Mouse (Mus musculus) kidney, postnatal 14 days (tissue): ENCODE measurements around the gene Gabarapl2.

Experiments
- DNase-seq: peaks from one replicate; pipeline ENCODE4 v3.0.0; 2022; ENCODE audit warnings: mixed read lengths

Gabarapl2 gene

DNA sequence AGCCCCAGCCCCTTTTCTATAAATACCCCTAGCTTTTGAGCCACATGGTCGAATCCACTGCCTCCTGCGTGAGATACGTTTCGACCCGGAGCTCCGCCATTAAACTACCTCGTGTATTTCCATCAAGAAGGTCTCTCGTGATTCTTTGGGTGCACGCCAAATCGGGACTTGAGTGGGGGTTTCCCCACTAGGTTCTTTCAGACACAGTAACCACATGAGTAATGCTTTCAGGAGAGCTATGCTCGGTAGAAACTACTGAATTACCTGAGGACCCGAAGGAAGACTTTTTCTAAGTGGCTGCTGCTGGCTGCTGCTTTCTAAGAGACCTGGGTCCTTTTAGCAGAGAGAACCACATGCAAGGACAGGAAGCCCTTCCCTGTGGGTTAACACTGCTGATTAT is 33.6 kb downstream of the Gabarapl2 start:
- no peak for DNase-seq

DNA sequence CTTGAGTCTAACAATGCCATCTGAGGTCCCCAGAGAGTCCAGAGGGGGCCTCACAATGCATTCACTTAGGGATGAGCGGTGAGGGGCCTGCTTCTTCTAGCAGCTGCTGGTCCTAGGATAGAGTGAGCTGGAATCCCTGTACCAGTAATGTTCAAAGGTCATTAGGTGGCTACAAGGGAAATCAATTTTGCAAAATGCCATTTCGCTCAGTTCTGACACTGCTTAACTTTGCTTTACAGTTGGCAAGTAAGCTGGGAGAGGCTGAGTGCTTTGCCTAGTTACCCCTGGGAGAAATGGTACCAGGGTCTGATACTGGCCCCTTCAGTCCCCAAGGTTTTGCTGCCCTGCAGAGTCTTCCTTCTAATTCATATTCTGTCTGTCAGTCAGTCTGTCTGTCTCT is 35.2 kb downstream of the Gabarapl2 start:
- DNase-seq = no peak

DNA sequence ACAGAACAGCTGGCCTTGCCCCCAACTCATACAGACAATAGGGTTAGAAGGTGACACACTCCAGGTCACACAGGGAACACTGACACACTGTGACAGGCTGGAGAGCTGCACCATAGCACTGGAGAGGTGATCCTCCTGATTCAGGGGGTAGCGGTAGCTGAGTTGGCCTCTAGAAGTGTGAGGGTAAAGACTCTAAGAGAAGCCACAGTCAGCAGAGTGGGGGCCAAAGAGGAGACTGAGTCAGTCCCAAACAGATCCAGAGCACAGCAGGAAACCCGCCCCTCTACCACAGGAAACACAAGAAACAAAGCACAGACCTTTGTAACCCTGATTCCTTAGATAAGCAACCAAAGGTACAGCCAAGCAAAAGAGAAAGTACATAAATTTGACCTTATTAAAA is 35.8 kb downstream of the Gabarapl2 start:
- DNase-seq = no peak

DNA sequence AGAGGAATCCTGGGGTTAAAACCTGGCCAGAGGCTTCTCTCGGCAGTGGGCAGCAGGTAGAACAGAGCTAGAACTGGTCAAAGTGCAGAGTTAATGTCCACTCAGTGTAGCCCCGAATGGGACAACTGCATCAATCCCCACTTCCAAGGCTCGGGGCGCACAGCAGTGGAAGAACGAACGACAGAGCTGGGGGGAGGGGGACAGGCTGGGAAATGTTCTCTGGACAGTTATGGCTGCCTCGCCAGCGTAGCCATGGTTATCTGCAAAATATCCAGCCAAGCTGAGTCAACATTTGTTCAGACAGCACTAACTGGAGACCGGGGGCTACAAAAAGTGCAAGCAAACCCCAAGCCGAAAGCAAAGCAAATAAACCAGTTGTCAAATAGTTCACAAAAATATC is 37.6 kb downstream of the Gabarapl2 start:
- DNase-seq = peak; percentile 36

DNA sequence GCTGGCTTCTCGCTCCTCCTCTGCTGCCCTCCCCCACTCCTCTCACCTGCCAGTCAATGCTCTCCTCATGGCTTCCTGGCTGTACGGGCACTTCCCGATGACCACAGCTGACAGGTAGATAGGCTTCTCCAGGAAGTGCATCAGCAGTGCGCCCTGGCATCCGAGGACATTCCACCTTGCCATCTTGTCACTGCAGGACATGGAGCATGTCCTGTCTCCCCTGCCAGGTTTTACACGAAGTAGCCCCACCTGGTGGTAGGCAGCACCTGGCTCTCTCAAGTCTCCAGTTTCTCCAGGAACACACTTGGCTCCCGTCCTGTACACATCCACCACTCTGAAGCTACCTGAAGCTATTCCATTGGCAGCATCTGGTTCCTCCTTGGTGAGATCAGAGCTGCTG is 41.6 kb downstream of the Gabarapl2 start:
- DNase-seq = no peak

DNA sequence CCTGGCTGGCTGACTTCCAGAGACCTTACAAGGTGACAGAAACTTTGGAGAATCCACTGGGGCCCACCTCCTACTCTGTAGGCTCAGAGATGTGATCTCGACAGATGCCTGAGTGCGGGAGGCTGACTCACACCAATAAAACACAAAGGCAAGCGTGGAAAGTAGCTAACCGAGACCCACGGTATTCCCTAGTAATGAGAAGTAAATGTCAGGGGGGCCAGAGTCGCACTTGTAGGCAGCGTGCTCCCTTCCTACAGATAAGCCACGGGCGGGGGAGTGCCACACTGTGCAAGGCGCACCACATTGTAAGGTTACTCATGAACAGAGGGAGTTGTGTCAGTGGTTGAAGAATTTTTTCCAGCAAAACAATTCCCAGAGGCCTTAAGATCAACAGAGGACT is 44.0 kb downstream of the Gabarapl2 start:
- DNase-seq = no peak

DNA sequence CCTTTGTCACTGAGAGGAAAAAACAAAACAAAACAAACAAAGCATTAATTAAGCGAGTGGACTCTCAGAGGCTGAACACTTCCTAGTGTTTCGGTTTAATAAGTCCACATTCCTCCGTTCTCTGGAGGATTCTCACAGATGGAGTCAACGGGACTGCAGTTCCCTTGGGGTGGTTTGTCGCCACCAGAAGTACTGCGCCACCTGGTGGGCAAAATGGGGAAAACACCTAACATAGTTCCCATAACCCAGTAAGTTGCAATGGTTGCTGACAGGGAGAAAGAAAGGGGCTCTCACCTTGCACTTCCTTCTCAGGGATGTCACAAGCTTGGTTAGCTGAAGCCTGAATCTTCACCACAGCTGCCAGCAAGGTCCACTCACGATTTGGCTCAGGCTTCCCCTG is 49.4 kb downstream of the Gabarapl2 start:
- peak; percentile 85 for DNase-seq

GRCm38 (mm10) chr8:111991278-111991677 is 50.8 kb downstream of the Gabarapl2 start:
- no peak for DNase-seq

DNA sequence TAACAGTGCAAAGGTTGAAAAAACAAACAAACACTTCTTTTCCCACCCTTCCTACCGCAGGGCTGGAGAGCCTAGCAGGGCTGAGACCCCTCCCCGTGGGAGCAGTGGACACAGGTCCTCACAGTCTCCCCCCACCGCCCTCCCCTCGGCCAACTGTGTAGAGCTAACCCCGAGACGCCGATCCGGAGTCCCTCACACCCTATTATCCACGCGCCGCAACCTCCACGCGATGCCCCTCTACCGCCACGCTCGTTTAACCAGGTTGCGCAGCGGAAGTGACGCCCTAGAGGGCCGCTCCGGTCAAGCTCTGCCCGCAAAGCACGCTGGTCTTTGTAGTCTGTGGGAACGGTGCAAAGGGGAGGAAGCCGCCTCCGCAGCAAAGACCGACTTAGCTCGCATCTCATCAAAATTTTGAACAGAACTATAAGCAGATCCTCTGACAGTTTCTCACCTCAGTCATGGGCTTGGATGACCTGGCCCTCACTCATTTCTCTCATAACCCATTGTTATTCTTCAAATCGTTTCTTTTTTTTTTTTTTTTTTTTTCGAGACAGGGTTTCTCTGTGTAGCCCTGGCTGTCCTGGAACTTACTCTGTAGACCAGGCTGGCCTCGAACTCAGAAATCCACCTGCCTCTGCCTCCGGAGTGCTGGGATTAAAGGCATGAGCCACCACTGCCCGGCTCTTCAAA is 51.7 kb downstream of the Gabarapl2 start, which contains the start of gene Adat1:
Adat1 (minus strand) TSS at position 290 of the 690 bp plus-strand sequence.
- DNase-seq = peak; percentile 90

DNA sequence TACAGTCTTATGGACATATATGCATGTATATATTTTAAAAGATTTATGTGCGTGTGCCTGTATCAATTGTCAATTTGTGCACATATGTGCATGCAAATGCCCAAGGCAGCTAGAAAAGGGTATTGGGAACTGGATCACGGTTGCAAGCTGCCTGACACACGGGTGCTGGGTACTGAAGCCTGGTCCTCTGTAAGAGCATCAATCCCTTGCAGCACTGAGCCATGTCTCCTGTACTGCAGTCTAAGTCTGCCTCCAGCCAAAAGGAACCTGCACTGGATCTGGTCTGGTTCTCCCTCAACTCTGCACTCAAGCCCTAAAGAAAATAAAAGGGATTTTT is 52.2 kb downstream of the Gabarapl2 start:
- DNase-seq = no peak
